Mouse (Mus musculus): ENCODE results near the gene Filip1l. TPM values are rescaled to one million over a fixed set of nuclear protein-coding genes. Genes with fewer than 3 reads are reported as not detected.

Gene Filip1l
- polyA plus RNA-seq, 1 experiment, result 3.2 TPM

- TF ChIP-seq POLR2A (IDR thresholded peaks at IDR 0.05; ENCODE audit: low read depth, low read length) (no peak), CTCF (IDR thresholded peaks at IDR 0.05; ENCODE audit: extremely low read depth, insufficient read length, insufficient replicate concordance, low read depth, low read length) (no peak)
- Histone ChIP-seq H3K27ac (ENCODE audit: insufficient read depth, low read depth, low read length) (no peak overlapping the region; the same call in 1 of the 2 replicates), H3K27me3 (ENCODE audit: control insufficient read depth, insufficient read depth, low read length) (no peaks in the 10 kb centered on the region), H3K36me3 (ENCODE audit: control insufficient read depth, insufficient read depth, low read length) (no peaks in the 10 kb centered on the region), H3K4me3 (ENCODE audit: low read depth, low read length) (no peak overlapping the region), H3K4me1 (ENCODE audit: control insufficient read depth, insufficient read depth, insufficient read length, low read length) (no peaks in the 10 kb centered on the region)
- 84% methylated on average over 4 of the region's 4 CpGs for WGBS
Observed at GRCm38 (mm10) chr16:57317127-57317526, 35.8 kb upstream of the Filip1l start.

- 67% methylated on average over 13 of the region's 13 CpGs for WGBS
- peak overlapping the region; percentile 12 for H3K27ac ChIP-seq (ENCODE audit: insufficient read depth, low read depth, low read length)
Observed at GRCm38 (mm10) chr16:57317882-57318636, 34.8 kb upstream of the Filip1l start.

GRCm38 (mm10) chr16:57318637-57319125, 34.2 kb upstream of the Filip1l start:
- Histone ChIP-seq H3K36me3 (ENCODE audit: control insufficient read depth, insufficient read depth, low read length) (no peaks in the 10 kb centered on the region), H3K27ac (ENCODE audit: insufficient read depth, low read depth, low read length) (0 out of 2 replicates have a peak overlapping the region, but pooled peaks have one; percentile 5), H3K4me3 (ENCODE audit: low read depth, low read length) (no peak overlapping the region), H3K4me1 (ENCODE audit: control insufficient read depth, insufficient read depth, insufficient read length, low read length) (no peaks in the 10 kb centered on the region), H3K27me3 (ENCODE audit: control insufficient read depth, insufficient read depth, low read length) (no peaks in the 10 kb centered on the region)
- TF ChIP-seq POLR2A (IDR thresholded peaks at IDR 0.05; ENCODE audit: low read depth, low read length), result no peak
- TF ChIP-seq CTCF (IDR thresholded peaks at IDR 0.05; ENCODE audit: extremely low read depth, insufficient read length, insufficient replicate concordance, low read depth, low read length), result no peak
- 81% methylated on average over 8 of the region's 8 CpGs for WGBS

More at GRCm38 (mm10) chr16:57317882-57318636, 34.8 kb upstream of the Filip1l start:
- Histone ChIP-seq H3K27me3 (ENCODE audit: control insufficient read depth, insufficient read depth, low read length) (no peaks in the 10 kb centered on the region), H3K4me1 (ENCODE audit: control insufficient read depth, insufficient read depth, insufficient read length, low read length) (no peaks in the 10 kb centered on the region), H3K36me3 (ENCODE audit: control insufficient read depth, insufficient read depth, low read length) (no peaks in the 10 kb centered on the region), H3K4me3 (ENCODE audit: low read depth, low read length) (no peak overlapping the region)
- TF ChIP-seq POLR2A (IDR thresholded peaks at IDR 0.05; ENCODE audit: low read depth, low read length), result no peak
- no peak for TF ChIP-seq CTCF (IDR thresholded peaks at IDR 0.05; ENCODE audit: extremely low read depth, insufficient read length, insufficient replicate concordance, low read depth, low read length)

- WGBS, result 88% methylated on average over 7 of the region's 7 CpGs
- TF ChIP-seq CTCF (IDR thresholded peaks at IDR 0.05; ENCODE audit: extremely low read depth, insufficient read length, insufficient replicate concordance, low read depth, low read length) (no peak), POLR2A (IDR thresholded peaks at IDR 0.05; ENCODE audit: low read depth, low read length) (no peak)
Observed at GRCm38 (mm10) chr16:57319284-57320124, 33.4 kb upstream of the Filip1l start.

GRCm38 (mm10) chr16:57326996-57327395, 25.9 kb upstream of the Filip1l start:
- no peaks in the 10 kb centered on the region for H3K36me3 ChIP-seq (ENCODE audit: control insufficient read depth, insufficient read depth, low read length)
- H3K4me1 ChIP-seq (ENCODE audit: control insufficient read depth, insufficient read depth, insufficient read length, low read length), result no peaks in the 10 kb centered on the region
- H3K4me3 ChIP-seq (ENCODE audit: low read depth, low read length), result no peak overlapping the region
- no peak overlapping the region for H3K27ac ChIP-seq (ENCODE audit: insufficient read depth, low read depth, low read length)
- WGBS, result 73% methylated on average over 7 of the region's 7 CpGs
- TF ChIP-seq POLR2A (IDR thresholded peaks at IDR 0.05; ENCODE audit: low read depth, low read length) (no peak), CTCF (IDR thresholded peaks at IDR 0.05; ENCODE audit: extremely low read depth, insufficient read length, insufficient replicate concordance, low read depth, low read length) (no peak)
- no peaks in the 10 kb centered on the region for H3K27me3 ChIP-seq (ENCODE audit: control insufficient read depth, insufficient read depth, low read length)

More at GRCm38 (mm10) chr16:57319284-57320124, 33.4 kb upstream of the Filip1l start:
- Histone ChIP-seq H3K36me3 (ENCODE audit: control insufficient read depth, insufficient read depth, low read length) (no peaks in the 10 kb centered on the region), H3K27ac (ENCODE audit: insufficient read depth, low read depth, low read length) (no peak overlapping the region), H3K4me1 (ENCODE audit: control insufficient read depth, insufficient read depth, insufficient read length, low read length) (no peaks in the 10 kb centered on the region), H3K27me3 (ENCODE audit: control insufficient read depth, insufficient read depth, low read length) (no peaks in the 10 kb centered on the region), H3K4me3 (ENCODE audit: low read depth, low read length) (no peak overlapping the region)

- Histone ChIP-seq H3K27me3 (ENCODE audit: control insufficient read depth, insufficient read depth, low read length) (no peaks in the 10 kb centered on the region), H3K4me3 (ENCODE audit: low read depth, low read length) (no peak overlapping the region), H3K27ac (ENCODE audit: insufficient read depth, low read depth, low read length) (no peak overlapping the region), H3K4me1 (ENCODE audit: control insufficient read depth, insufficient read depth, insufficient read length, low read length) (no peaks in the 10 kb centered on the region), H3K36me3 (ENCODE audit: control insufficient read depth, insufficient read depth, low read length) (no peaks in the 10 kb centered on the region)
- 80% methylated on average over 8 of the region's 8 CpGs for WGBS
- TF ChIP-seq CTCF (IDR thresholded peaks at IDR 0.05; ENCODE audit: extremely low read depth, insufficient read length, insufficient replicate concordance, low read depth, low read length) (no peak), POLR2A (IDR thresholded peaks at IDR 0.05; ENCODE audit: low read depth, low read length) (no peak)
Observed at GRCm38 (mm10) chr16:57329028-57329427, 23.9 kb upstream of the Filip1l start.

- TF ChIP-seq CTCF (IDR thresholded peaks at IDR 0.05; ENCODE audit: extremely low read depth, insufficient read length, insufficient replicate concordance, low read depth, low read length) (no peak), POLR2A (IDR thresholded peaks at IDR 0.05; ENCODE audit: low read depth, low read length) (no peak)
- Histone ChIP-seq H3K4me1 (ENCODE audit: control insufficient read depth, insufficient read depth, insufficient read length, low read length) (no peaks in the 10 kb centered on the region), H3K4me3 (ENCODE audit: low read depth, low read length) (no peak overlapping the region), H3K36me3 (ENCODE audit: control insufficient read depth, insufficient read depth, low read length) (no peaks in the 10 kb centered on the region), H3K27me3 (ENCODE audit: control insufficient read depth, insufficient read depth, low read length) (no peaks in the 10 kb centered on the region), H3K27ac (ENCODE audit: insufficient read depth, low read depth, low read length) (no peak overlapping the region)
- WGBS, result 70% methylated on average over 2 of the region's 2 CpGs
Observed at GRCm38 (mm10) chr16:57330111-57330510, 22.8 kb upstream of the Filip1l start.
